Mouse (Mus musculus) lung, postnatal 0 days (tissue): ENCODE data around the gene Adgrl3.

Experiments
- CTCF ChIP-seq: IDR thresholded peaks from 2 replicates; pipeline ENCODE4 v1.5.1; 2016; ENCODE audit warnings: antibody characterized with exemption, mild to moderate bottlenecking
- EP300 ChIP-seq: IDR thresholded peaks from 2 replicates; pipeline ENCODE4 v1.6.1; 2016; ENCODE audit warnings: antibody characterized with exemption, mild to moderate bottlenecking, control low read depth

- TF ChIP-seq EP300 (peak; percentile 31; the same call in 1 of the 2 replicates), CTCF (no peak)
These were observed 4.2 kb downstream of the Adgrl3 start for GRCm38 (mm10) chr5:81023923-81024715.
